Mouse (Mus musculus) limb, embryonic 15.5 days (tissue): ENCODE data around the gene Etl4. TPM values are rescaled to one million over a fixed set of nuclear protein-coding genes. Genes with fewer than 3 reads are reported as not detected.
"Not testable (repeated sequence)": the region's sequence is repeated elsewhere in the genome, so short reads cannot be mapped to it uniquely, and the experiment has no call there.

Experiments used
- ATAC-seq: fragments of 200-750 bp; cut with Nextera tagmentation; 2 replicates; pipeline ENCODE4 v1.8.0; 2017; ENCODE audit warnings: low read depth, moderate TSS enrichment; ENCODE audit not compliant: insufficient number of reproducible peaks, low FRiP score, low TSS enrichment
- H3K27ac ChIP-seq: fragments of 300-500 bp; sonication (generic); 2 replicates; pipeline ENCODE4 v1.5.1; 2015; ENCODE audit warnings: moderate library complexity, mild to moderate bottlenecking, inconsistent platforms
- H3K27me3 ChIP-seq: fragments of 300-500 bp; sonication (generic); 2 replicates; pipeline ENCODE4 v1.6.1; 2015; ENCODE audit warnings: inconsistent platforms
- H3K36me3 ChIP-seq: fragments of 300-500 bp; sonication (generic); 2 replicates; pipeline ENCODE4 v1.6.1; 2015; ENCODE audit warnings: inconsistent platforms
- H3K4me1 ChIP-seq: fragments of 300-500 bp; sonication (generic); 2 replicates; pipeline ENCODE4 v1.6.1; 2015; ENCODE audit warnings: inconsistent platforms
- H3K4me2 ChIP-seq: fragments of 300-500 bp; sonication (generic); 2 replicates; pipeline ENCODE4 v1.6.1; 2015; ENCODE audit warnings: mild to moderate bottlenecking, inconsistent platforms
- H3K4me3 ChIP-seq: fragments of 300-500 bp; sonication (generic); 2 replicates; pipeline ENCODE4 v1.5.1; 2015; ENCODE audit warnings: mild to moderate bottlenecking, inconsistent platforms
- H3K9ac ChIP-seq: fragments of 300-500 bp; sonication (generic); 2 replicates; pipeline ENCODE4 v1.6.1; 2015; ENCODE audit warnings: inconsistent platforms
- H3K9me3 ChIP-seq: fragments of 300-500 bp; sonication (generic); 2 replicates; pipeline ENCODE4 v1.6.1; 2016; ENCODE audit warnings: inconsistent platforms
- WGBS: fragments of 180-500 bp; shearing (Covaris S2); methylation state at CpG from one replicate; pipeline ENCODE4 v1.1.7; 2015; 5-methylcytosine and 5-hydroxymethylcytosine counted together
- polyA plus RNA-seq: library from polyadenylated mRNA; unstranded; fragments of >200 nt; fragmentation: Nextera tagmentation; extraction: Ambion mirVana; gene quantifications from 2 replicates; pipeline ENCODE4 v1.2.1, GENCODE M21; 2015

The Etl4 gene
- polyA plus RNA-seq, 1 experiment from 2014 or later: 33.5 TPM

DNA sequence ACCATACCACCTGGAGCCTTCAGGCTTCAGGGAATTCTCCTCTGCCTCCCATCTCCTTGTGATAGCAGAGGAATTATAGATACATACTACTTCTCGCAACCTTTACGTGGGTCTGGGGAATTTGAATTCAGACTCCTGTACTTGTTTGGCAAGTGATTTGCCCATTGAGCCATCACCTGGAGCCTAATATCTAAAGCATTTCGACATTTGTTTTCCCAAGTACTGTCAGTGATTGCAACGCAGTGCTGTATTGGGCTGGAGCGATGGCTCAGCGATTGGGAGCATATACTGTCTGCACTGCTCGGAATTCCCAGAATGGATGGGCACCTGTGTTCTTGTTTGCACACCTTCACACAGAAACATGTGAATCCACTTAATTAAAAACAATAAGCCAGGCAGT lies 762.7 kb downstream of the Etl4 start:
- H3K27me3 ChIP-seq: no peaks in the 10 kb centered on the region
- no peak overlapping the region for H3K4me2 ChIP-seq
- no peak overlapping the region for H3K4me3 ChIP-seq
- ATAC-seq: no peak
- H3K9me3 ChIP-seq: no peaks in the 10 kb centered on the region
- no peak overlapping the region for H3K27ac ChIP-seq
- H3K9ac ChIP-seq: no peak overlapping the region
- H3K4me1 ChIP-seq: 0 out of 2 replicates have a peak, but pooled peaks cover 8% of the 10 kb centered on the region
- H3K36me3 ChIP-seq: no peaks in the 10 kb centered on the region
- 87% methylated on average over 7 of the region's 7 CpGs for WGBS

DNA sequence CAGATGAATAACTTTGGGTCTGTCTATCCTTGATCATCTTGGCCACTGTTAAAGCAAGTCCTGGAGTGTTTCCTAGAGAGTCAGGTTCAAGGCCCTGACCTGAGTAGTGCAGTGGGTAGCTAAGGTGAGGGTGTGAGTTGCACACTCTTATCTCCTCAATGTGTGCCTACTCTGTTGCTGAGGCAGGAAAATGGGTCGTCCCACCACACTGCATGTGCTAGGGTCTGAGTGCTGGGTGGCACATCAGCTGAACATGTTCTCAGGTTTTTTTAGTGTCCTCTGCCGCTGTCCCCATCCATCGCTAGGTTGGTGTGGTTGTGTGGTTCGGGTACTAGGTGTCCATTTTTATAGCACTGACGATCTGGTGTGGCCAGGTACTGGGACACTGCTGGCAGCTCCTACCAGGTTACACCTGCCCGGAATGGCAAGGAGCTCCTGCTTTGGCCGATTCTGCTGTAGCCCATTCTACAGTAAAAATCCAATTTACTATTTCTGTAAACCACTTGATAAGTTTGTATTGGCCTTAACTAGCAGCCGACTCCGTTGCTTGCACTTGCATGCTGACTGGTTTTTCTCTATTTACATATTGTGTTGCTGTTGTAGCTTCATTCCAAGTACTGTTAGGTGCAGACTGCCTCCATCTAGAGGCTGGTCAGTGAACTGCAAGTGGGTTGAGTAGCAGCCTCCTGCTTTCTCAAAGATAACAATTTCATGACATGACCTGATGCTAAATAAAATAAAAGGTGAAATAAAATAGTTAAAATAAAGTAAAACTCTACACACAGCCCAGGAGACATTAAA lies 763.4 kb downstream of the Etl4 start:
- H3K4me3 ChIP-seq: no peak overlapping the region
- 69% methylated on average over 9 of the region's 9 CpGs for WGBS
- no peak for ATAC-seq
- no peaks in the 10 kb centered on the region for H3K27me3 ChIP-seq
- H3K27ac ChIP-seq: no peak overlapping the region
- H3K4me2 ChIP-seq: no peak overlapping the region
- H3K36me3 ChIP-seq: no peaks in the 10 kb centered on the region
- no peaks in the 10 kb centered on the region for H3K9me3 ChIP-seq
- H3K9ac ChIP-seq: no peak overlapping the region
- H3K4me1 ChIP-seq: 0 out of 2 replicates have a peak, but pooled peaks cover 8% of the 10 kb centered on the region

DNA sequence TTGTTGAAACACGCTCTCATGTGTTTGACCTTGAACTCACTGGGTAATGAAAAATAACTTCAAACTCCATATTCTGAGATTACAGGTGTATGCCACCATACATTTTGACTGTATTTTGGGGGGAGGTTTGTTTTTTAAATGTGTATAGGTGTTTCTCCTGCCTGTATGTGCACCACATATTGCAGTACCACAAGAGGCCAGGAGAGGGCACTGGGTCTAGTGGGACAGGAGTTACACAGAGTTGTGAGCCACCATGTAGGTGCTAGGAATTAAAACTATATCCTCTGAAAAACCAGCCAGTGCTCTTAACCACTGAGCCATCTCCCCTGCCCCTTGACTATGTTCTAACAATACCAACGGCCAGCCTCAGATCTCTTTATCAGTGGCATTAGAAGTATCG lies 766.8 kb downstream of the Etl4 start:
- no peak overlapping the region for H3K27ac ChIP-seq
- no peaks in the 10 kb centered on the region for H3K9me3 ChIP-seq
- no peak overlapping the region for H3K4me2 ChIP-seq
- H3K9ac ChIP-seq: no peak overlapping the region
- WGBS: 94% methylated on average over 3 of the region's 3 CpGs
- peaks cover 8% of the 10 kb centered on the region; the same call in 1 of the 2 replicates for H3K4me1 ChIP-seq
- no peak overlapping the region for H3K4me3 ChIP-seq
- no peaks in the 10 kb centered on the region for H3K27me3 ChIP-seq
- ATAC-seq: no peak
- no peaks in the 10 kb centered on the region for H3K36me3 ChIP-seq

DNA sequence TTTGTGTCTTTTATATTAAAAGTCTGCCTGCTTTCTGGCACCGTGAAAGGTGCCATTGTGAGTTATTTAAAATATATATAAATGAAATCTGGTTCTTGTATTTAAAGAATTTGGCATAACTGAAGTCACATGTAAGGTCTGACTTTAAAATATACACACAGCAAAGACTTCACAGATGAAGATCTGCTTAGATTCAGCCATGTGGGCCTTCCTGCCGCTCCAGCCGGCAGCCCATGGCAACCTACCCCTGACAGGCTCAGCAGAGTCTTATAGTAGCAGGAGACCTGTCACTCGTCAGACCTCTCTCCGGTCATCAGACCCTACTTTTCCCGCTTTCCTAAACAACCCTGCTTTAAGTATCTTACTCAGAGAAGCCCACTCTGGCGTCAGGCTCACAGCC lies 769.2 kb downstream of the Etl4 start:
- H3K27ac ChIP-seq: no peak overlapping the region
- no peak overlapping the region for H3K4me3 ChIP-seq
- ATAC-seq: no peak
- H3K4me1 ChIP-seq: no peaks in the 10 kb centered on the region; the same call in 1 of the 2 replicates
- H3K4me2 ChIP-seq: no peak overlapping the region
- no peak overlapping the region for H3K9ac ChIP-seq
- H3K36me3 ChIP-seq: no peaks in the 10 kb centered on the region
- H3K9me3 ChIP-seq: no peaks in the 10 kb centered on the region
- no peaks in the 10 kb centered on the region for H3K27me3 ChIP-seq
- 60% methylated on average over 7 of the region's 7 CpGs for WGBS

DNA sequence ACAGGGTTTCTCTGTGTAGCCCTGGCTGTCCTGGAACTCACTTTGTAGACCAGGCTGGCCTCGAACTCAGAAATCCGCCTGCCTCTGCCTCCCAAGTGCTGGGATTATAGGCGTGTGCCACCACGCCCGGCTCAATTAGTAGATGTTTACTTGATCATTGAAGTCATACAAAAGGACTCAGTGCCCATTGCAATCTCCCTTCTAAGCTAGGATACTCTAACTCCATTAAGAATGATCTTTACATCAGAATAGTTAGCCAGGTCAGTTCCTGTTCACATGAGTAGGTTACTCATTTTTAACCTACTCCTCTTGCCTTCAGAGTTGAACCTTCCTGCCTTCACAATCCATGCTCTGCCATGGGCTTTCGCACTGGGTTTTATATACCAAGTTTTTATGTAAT lies 772.6 kb downstream of the Etl4 start:
- not testable (repeated sequence) for H3K4me3 ChIP-seq, H3K4me2 ChIP-seq, H3K9ac ChIP-seq, ATAC-seq, H3K27ac ChIP-seq, H3K36me3 ChIP-seq, H3K9me3 ChIP-seq, H3K27me3 ChIP-seq, H3K4me1 ChIP-seq
- WGBS: 91% methylated on average over 6 of the region's 6 CpGs

DNA sequence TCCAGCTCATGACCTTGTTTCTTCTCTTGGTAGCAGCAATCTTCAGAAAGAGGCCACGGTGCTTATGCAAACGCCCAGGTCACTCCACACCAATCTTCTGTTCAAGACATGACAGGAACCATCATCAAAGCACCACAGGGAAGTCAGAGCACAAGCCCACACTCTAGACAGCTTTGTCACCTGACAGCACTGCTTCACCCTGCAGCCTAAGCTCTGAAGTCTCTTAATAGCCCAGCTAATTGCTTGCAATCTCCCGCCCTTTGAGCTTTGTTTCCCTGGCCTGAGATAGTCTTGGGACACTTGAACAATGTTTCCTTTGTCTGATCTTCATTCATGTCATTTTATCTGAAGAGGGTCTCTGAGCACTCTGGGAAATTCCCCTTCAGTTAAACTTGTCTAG lies 779.8 kb downstream of the Etl4 start:
- no peaks in the 10 kb centered on the region for H3K36me3 ChIP-seq
- H3K9ac ChIP-seq: no peak overlapping the region
- 42% methylated on average over 3 of the region's 3 CpGs for WGBS
- no peak overlapping the region for H3K4me2 ChIP-seq
- ATAC-seq: no peak
- no peak overlapping the region for H3K4me3 ChIP-seq
- H3K9me3 ChIP-seq: no peaks in the 10 kb centered on the region
- H3K27ac ChIP-seq: no peak overlapping the region
- no peaks in the 10 kb centered on the region for H3K27me3 ChIP-seq
- no peaks in the 10 kb centered on the region for H3K4me1 ChIP-seq

DNA sequence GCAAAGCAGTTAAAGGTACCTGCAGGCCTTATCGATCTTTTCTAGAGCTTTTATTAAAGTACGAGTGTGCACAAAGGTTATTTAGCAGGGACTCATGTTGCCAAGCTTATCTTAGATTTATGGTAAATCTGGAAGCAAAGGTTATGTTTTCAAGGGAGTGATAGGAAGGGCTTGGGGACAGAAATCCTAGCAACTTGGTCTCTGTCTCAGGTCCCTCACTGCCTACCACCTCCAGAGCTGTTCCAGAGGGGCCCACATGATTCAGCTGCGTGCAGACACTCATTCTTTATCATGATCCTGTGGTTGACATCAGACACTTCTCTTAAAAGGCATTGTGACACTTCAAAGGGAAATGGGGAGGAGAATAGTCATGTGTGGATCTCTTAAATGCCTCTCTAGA lies 783.3 kb downstream of the Etl4 start:
- H3K36me3 ChIP-seq: no peaks in the 10 kb centered on the region
- H3K9me3 ChIP-seq: no peaks in the 10 kb centered on the region
- no peak overlapping the region for H3K27ac ChIP-seq
- no peaks in the 10 kb centered on the region for H3K4me1 ChIP-seq
- ATAC-seq: no peak
- H3K4me3 ChIP-seq: no peak overlapping the region
- WGBS: 72% methylated on average over 3 of the region's 3 CpGs
- H3K27me3 ChIP-seq: no peaks in the 10 kb centered on the region
- no peak overlapping the region for H3K4me2 ChIP-seq
- H3K9ac ChIP-seq: no peak overlapping the region

DNA sequence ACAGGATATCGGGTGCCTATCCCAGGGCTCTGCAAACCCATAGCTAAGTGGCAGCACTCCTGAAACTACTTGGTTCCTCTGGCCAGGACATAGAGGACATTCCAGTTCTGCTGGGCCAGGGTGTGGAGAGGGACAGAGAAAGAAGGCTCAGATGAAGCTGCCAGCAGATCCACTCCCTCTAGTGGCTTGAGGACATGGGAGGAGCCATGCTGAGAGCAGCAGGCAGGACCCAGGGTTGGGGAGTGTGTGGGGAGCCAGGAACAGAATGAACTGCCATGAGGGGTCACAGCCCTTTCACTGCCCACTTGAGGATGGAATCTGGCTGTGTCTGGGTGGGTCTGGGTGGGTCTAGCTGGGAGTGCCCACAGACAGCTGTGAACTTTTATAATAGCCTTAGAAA lies 784.2 kb downstream of the Etl4 start:
- H3K9me3 ChIP-seq: no peaks in the 10 kb centered on the region
- 86% methylated on average over 1 of the region's 1 CpGs for WGBS
- H3K4me3 ChIP-seq: no peak overlapping the region
- H3K4me1 ChIP-seq: no peaks in the 10 kb centered on the region
- H3K4me2 ChIP-seq: no peak overlapping the region
- H3K27me3 ChIP-seq: no peaks in the 10 kb centered on the region
- no peak overlapping the region for H3K27ac ChIP-seq
- no peaks in the 10 kb centered on the region for H3K36me3 ChIP-seq
- no peak for ATAC-seq
- no peak overlapping the region for H3K9ac ChIP-seq

DNA sequence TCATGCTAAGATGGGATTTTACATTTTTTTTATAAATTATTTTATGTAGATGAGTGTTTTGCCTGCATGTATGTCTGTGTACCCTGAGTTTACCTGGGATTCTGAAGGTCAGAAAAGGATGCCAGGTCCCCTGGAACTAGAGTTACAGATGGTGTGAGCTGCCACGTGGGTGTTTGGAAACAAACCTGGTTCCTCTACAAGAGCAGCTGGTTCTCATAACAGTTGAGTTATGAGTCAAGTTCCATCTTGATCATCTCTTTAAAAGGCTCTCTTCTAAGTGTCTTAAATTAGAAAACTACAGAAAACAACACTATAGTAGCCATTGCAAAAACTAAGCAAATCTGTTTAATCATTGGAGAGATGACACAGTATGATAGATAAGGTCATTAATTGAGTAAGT lies 788.1 kb downstream of the Etl4 start:
- H3K27ac ChIP-seq: no peak overlapping the region
- ATAC-seq: no peak
- no peaks in the 10 kb centered on the region for H3K9me3 ChIP-seq
- no peak overlapping the region for H3K4me2 ChIP-seq
- no peaks in the 10 kb centered on the region for H3K36me3 ChIP-seq
- no peaks in the 10 kb centered on the region for H3K27me3 ChIP-seq
- no peak overlapping the region for H3K9ac ChIP-seq
- WGBS: 32% methylated on average over 1 of the region's 1 CpGs
- no peaks in the 10 kb centered on the region for H3K4me1 ChIP-seq
- H3K4me3 ChIP-seq: no peak overlapping the region

DNA sequence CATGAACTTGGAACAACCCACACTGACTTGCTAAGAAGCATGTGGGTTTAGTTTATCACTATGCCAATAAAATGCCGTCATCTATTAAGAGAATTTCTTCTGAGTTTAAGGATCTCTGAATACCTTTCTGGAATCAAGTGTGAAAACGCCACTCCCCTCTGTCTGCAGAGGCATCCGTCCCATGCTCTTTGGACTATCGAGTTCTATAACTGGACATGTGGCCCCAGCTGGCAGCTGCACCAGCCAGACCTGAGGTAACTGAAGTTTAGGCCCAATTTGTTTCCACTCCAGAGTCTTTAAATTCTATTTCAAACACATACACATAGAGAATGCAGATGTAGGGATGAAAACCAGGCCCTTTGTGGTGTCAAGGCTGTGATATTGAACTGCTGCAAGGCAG lies 795.5 kb downstream of the Etl4 start:
- no peak overlapping the region for H3K9ac ChIP-seq
- 61% methylated on average over 4 of the region's 4 CpGs for WGBS
- no peaks in the 10 kb centered on the region for H3K4me1 ChIP-seq
- no peak overlapping the region for H3K4me2 ChIP-seq
- 0 out of 2 replicates have a peak, but pooled peaks have one; percentile 2 for ATAC-seq
- no peak overlapping the region for H3K4me3 ChIP-seq
- H3K27ac ChIP-seq: peak overlapping the region; percentile 51
- H3K36me3 ChIP-seq: no peaks in the 10 kb centered on the region
- H3K9me3 ChIP-seq: no peaks in the 10 kb centered on the region
- no peaks in the 10 kb centered on the region for H3K27me3 ChIP-seq

DNA sequence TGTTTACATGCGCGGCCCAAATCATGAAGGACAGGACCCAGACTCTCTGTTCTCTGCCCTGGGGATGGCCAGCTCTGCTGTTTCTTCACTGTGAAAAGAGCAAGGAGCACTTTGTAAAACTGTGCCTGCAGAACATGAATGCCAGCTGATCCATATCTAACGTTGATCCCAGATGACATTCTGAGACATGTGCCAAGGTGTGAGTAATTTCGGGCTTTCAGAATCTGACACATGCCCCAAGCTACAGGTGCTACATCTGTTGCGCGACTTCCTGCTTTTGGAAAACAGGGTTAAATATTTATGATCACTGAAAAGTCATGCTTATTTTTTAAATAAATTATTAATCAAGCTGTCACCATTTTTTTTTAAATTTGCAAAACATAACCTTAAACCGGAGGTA lies 801.0 kb downstream of the Etl4 start:
- WGBS: 72% methylated on average over 7 of the region's 7 CpGs
- H3K9ac ChIP-seq: no peak overlapping the region
- no peaks in the 10 kb centered on the region for H3K27me3 ChIP-seq
- no peaks in the 10 kb centered on the region for H3K4me1 ChIP-seq
- H3K36me3 ChIP-seq: no peaks in the 10 kb centered on the region
- no peaks in the 10 kb centered on the region for H3K9me3 ChIP-seq
- no peak for ATAC-seq
- no peak overlapping the region for H3K4me3 ChIP-seq
- H3K4me2 ChIP-seq: no peak overlapping the region
- no peak overlapping the region for H3K27ac ChIP-seq

DNA sequence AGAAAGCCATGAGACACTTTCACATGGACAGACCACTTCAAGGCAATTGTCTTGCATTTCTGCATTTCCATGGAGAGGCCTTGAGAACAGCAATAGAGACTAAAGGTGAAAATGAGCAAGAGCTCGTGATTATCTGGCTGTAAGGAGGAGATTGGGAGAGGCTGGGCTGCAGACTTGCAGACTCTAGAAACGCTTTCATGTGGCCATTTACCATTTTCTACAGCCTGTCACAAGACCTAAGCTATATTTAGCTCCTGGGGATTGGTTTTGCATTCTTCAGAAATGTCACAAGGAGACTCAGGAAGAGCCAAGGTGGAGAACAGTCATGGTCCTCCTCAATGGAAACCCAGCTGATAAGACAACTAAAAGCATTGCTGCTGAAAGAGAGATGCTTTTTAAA lies 801.4 kb downstream of the Etl4 start:
- Histone ChIP-seq H3K36me3 (no peaks in the 10 kb centered on the region), H3K27me3 (no peaks in the 10 kb centered on the region), H3K9me3 (no peaks in the 10 kb centered on the region), H3K4me2 (no peak overlapping the region), H3K4me1 (no peaks in the 10 kb centered on the region), H3K4me3 (no peak overlapping the region), H3K27ac (no peak overlapping the region), H3K9ac (no peak overlapping the region)
- WGBS: 68% methylated on average over 2 of the region's 2 CpGs
- no peak for ATAC-seq

DNA sequence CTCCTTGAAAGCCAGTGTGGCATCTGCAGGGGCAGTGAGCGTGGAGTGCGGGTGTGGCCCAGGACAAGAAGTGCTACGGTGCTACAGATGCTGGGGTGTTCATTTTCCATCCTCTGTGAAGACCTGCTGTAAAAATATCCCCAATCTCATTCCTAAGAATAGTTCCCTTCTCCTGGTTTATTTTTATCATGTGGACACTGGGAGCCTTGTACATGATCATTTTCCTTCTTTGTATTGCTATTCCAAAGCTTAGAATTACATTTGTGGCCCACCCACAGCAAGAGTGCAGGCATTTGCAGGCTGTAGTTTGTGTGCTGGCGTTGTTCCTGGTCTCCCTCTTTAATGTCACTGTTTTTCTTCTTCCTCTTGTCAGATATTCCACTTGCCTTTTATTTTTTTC lies 809.5 kb downstream of the Etl4 start:
- H3K4me2 ChIP-seq: no peak overlapping the region
- 74% methylated on average over 4 of the region's 4 CpGs for WGBS
- 0 out of 2 replicates have a peak, but pooled peaks cover 8% of the 10 kb centered on the region for H3K4me1 ChIP-seq
- no peaks in the 10 kb centered on the region for H3K9me3 ChIP-seq
- no peak overlapping the region for H3K4me3 ChIP-seq
- H3K27ac ChIP-seq: no peak overlapping the region
- ATAC-seq: no peak
- H3K27me3 ChIP-seq: no peaks in the 10 kb centered on the region
- H3K9ac ChIP-seq: no peak overlapping the region
- H3K36me3 ChIP-seq: no peaks in the 10 kb centered on the region
